Mouse (Mus musculus): Measurements from ENCODE around the gene Gal3st1. TPM values are rescaled to one million over a fixed set of nuclear protein-coding genes. Genes with fewer than 3 reads are reported as not detected.

Gene Gal3st1
- total and polyA plus RNA-seq, 3 experiments: 0.07 to 0.12 TPM; not detected in 1

- Histone ChIP-seq H3K36me3 (ENCODE audit: control insufficient read depth in 1 of 2, insufficient read depth in 2 of 2, low read length in 2 of 2) (peaks cover 0 to 7% of the 10 kb centered on the region in 2 experiments; a peak in 2 of 4 replicates), H3K4me3 (ENCODE audit: control insufficient read depth in 1 of 2, insufficient read depth in 1 of 2, low read depth in 2 of 2, low read length in 2 of 2) (no peak overlapping the region), H3K27me3 (ENCODE audit: control insufficient read depth in 1 of 2, insufficient read depth in 2 of 2, low read length in 2 of 2) (peaks cover 0 to 2% of the 10 kb centered on the region in 2 experiments; a peak in 3 of 4 replicates), H3K9ac (ENCODE audit: control insufficient read depth, low read depth, low read length, poor library complexity, severe bottlenecking) (no peak overlapping the region), H3K27ac (ENCODE audit: control insufficient read depth, low read depth, low read length) (no peak overlapping the region), H3K79me2 (ENCODE audit: control insufficient read depth, insufficient read depth, low read length, poor library complexity) (no peaks in the 10 kb centered on the region), H3K9me3 (replicated peaks; ENCODE audit: insufficient read depth, low read length) (no peaks in the 10 kb centered on the region), H3K4me1 (ENCODE audit: control insufficient read depth in 1 of 2, insufficient read depth in 2 of 2, low read length in 2 of 2) (peaks cover 0 to 12% of the 10 kb centered on the region in 2 experiments; a peak in 2 of 4 replicates)
- TF ChIP-seq ZKSCAN1 (IDR thresholded peaks at IDR 0.05; ENCODE audit: low read depth, low read length): no peak
- no peak for TF ChIP-seq SIN3A (IDR thresholded peaks at IDR 0.05; ENCODE audit: low read length)
- no peak for TF ChIP-seq TCF12 (IDR thresholded peaks at IDR 0.05; ENCODE audit: low read depth, low read length)
- no peak for TF ChIP-seq NRF1 (IDR thresholded peaks at IDR 0.05; ENCODE audit: insufficient read depth, low read depth, low read length, poor library complexity, severe bottlenecking)
- no peak for TF ChIP-seq USF1 (IDR thresholded peaks at IDR 0.05; ENCODE audit: low read depth, low read length)
- no peak for TF ChIP-seq CTCF (IDR thresholded peaks at IDR 0.05 in 2 of 3, conservative IDR thresholded peaks at IDR 0.05 in 1 of 3; ENCODE audit: control insufficient read depth in 1 of 3, insufficient read depth in 1 of 3, low read depth in 2 of 3, low read length in 3 of 3, poor library complexity in 1 of 3, severe bottlenecking in 1 of 3)
- no peak for TF ChIP-seq POLR2A (IDR thresholded peaks at IDR 0.05; ENCODE audit: control insufficient read depth in 1 of 2, insufficient read depth in 1 of 2, low read depth in 1 of 2, low read length in 2 of 2, poor library complexity in 1 of 2)
- TF ChIP-seq CHD1 (IDR thresholded peaks at IDR 0.05; ENCODE audit: low read depth, low read length): no peak
- TF ChIP-seq SMC3 (IDR thresholded peaks at IDR 0.05; ENCODE audit: low read depth, low read length): no peak
- TF ChIP-seq MYB (IDR thresholded peaks at IDR 0.05; ENCODE audit: low read depth, low read length): no peak
- TF ChIP-seq ETS1 (IDR thresholded peaks at IDR 0.05; ENCODE audit: low read depth, low read length): no peak
- no peak for TF ChIP-seq JUND (IDR thresholded peaks at IDR 0.05; ENCODE audit: low read depth, low read length)
- no peak for DNase-seq (ENCODE audit: low read depth, low spot score)
These were observed 51.9 kb downstream of the Gal3st1 start for GRCm38 (mm10) chr11:4035116-4035892.

GRCm38 (mm10) chr11:4035916-4036315, 52.5 kb downstream of the Gal3st1 start:
- no peak overlapping the region for H3K4me3 ChIP-seq (ENCODE audit: control insufficient read depth in 1 of 2, insufficient read depth in 1 of 2, low read depth in 2 of 2, low read length in 2 of 2)
- DNase-seq (ENCODE audit: low read depth, low spot score): no peak
- peaks cover 0 to 12% of the 10 kb centered on the region in 2 experiments; a peak in 2 of 4 replicates for H3K4me1 ChIP-seq (ENCODE audit: control insufficient read depth in 1 of 2, insufficient read depth in 2 of 2, low read length in 2 of 2)
- no peak overlapping the region for H3K9ac ChIP-seq (ENCODE audit: control insufficient read depth, low read depth, low read length, poor library complexity, severe bottlenecking)
- no peak overlapping the region for H3K27ac ChIP-seq (ENCODE audit: control insufficient read depth, low read depth, low read length)
- H3K36me3 ChIP-seq (ENCODE audit: control insufficient read depth in 1 of 2, insufficient read depth in 2 of 2, low read length in 2 of 2): peaks cover 0 to 7% of the 10 kb centered on the region in 2 experiments; a peak in 2 of 4 replicates
- no peaks in the 10 kb centered on the region for H3K79me2 ChIP-seq (ENCODE audit: control insufficient read depth, insufficient read depth, low read length, poor library complexity)
- H3K9me3 ChIP-seq (replicated peaks; ENCODE audit: insufficient read depth, low read length): no peaks in the 10 kb centered on the region
- peaks cover 0 to 2% of the 10 kb centered on the region in 2 experiments; a peak in 3 of 4 replicates for H3K27me3 ChIP-seq (ENCODE audit: control insufficient read depth in 1 of 2, insufficient read depth in 2 of 2, low read length in 2 of 2)
- TF ChIP-seq ELF1 (IDR thresholded peaks at IDR 0.05; ENCODE audit: low read depth, low read length): no peak
- TF ChIP-seq SIN3A (IDR thresholded peaks at IDR 0.05; ENCODE audit: low read length): no peak
- TF ChIP-seq MEF2A (IDR thresholded peaks at IDR 0.05; ENCODE audit: extremely low read depth, insufficient replicate concordance, low read depth, low read length, poor library complexity, severe bottlenecking): no peak
- no peak for TF ChIP-seq KAT2A (conservative IDR thresholded peaks at IDR 0.05; ENCODE audit: low read depth, low read length)
- no peak for TF ChIP-seq NRF1 (IDR thresholded peaks at IDR 0.05; ENCODE audit: insufficient read depth, low read depth, low read length, poor library complexity, severe bottlenecking)
- no peak for TF ChIP-seq GATA1 (IDR thresholded peaks at IDR 0.05; ENCODE audit: low read depth, low read length)
- TF ChIP-seq MXI1 (IDR thresholded peaks at IDR 0.05; ENCODE audit: low read depth, low read length): no peak
- TF ChIP-seq E2F4 (IDR thresholded peaks at IDR 0.05; ENCODE audit: borderline replicate concordance, low read depth, low read length): no peak
- TF ChIP-seq NELFE (IDR thresholded peaks at IDR 0.05; ENCODE audit: low read depth, low read length): no peak
- TF ChIP-seq BHLHE40 (IDR thresholded peaks at IDR 0.05; ENCODE audit: borderline replicate concordance, low read depth, low read length): no peak
- no peak for TF ChIP-seq SMC3 (IDR thresholded peaks at IDR 0.05; ENCODE audit: low read depth, low read length)
- TF ChIP-seq TBP (IDR thresholded peaks at IDR 0.05; ENCODE audit: low read depth, low read length): no peak
- TF ChIP-seq GABPA (IDR thresholded peaks at IDR 0.05; ENCODE audit: low read depth, low read length): no peak
